Mouse (Mus musculus) small intestine, adult 2 months (tissue): Measurements from ENCODE around the gene Dapk1. TPM values are rescaled to one million over a fixed set of nuclear protein-coding genes. Genes with fewer than 3 reads are reported as not detected.

ENCODE experiments used
- H3K27ac ChIP-seq: fragments of 200-500 bp; 2 replicates; pipeline ENCODE4 v1.5.1; 2012; ENCODE audit warnings: low read depth, low read length, control low read depth, inconsistent platforms; ENCODE audit not compliant: insufficient read depth
- H3K27me3 ChIP-seq: fragments of 200-500 bp; 2 replicates; pipeline ENCODE4 v1.6.1; 2012; ENCODE audit warnings: mild to moderate bottlenecking, moderate library complexity, low read length, inconsistent platforms; ENCODE audit not compliant: control insufficient read depth, insufficient read depth
- H3K36me3 ChIP-seq: fragments of 200-500 bp; 2 replicates; pipeline ENCODE4 v1.6.1; 2012; ENCODE audit warnings: mild to moderate bottlenecking, low read length, control low read depth, inconsistent platforms; ENCODE audit not compliant: control insufficient read depth, insufficient read depth
- H3K4me1 ChIP-seq: fragments of 200-500 bp; 2 replicates; pipeline ENCODE4 v1.6.1; 2012; ENCODE audit warnings: low read length, inconsistent platforms, mixed read lengths; ENCODE audit not compliant: control insufficient read depth, insufficient read depth, insufficient read length
- H3K4me3 ChIP-seq: fragments of 200-500 bp; 2 replicates; pipeline ENCODE4 v1.5.1; 2012; ENCODE audit warnings: low read depth, mild to moderate bottlenecking, control low read depth, inconsistent platforms, low read length, moderate library complexity
- CTCF ChIP-seq: fragments of 200-500 bp; IDR thresholded peaks from 2 replicates; pipeline ENCODE4 v1.5.1; 2012; ENCODE audit warnings: low read depth, mild to moderate bottlenecking, control low read depth, inconsistent platforms, low read length, moderate library complexity, mixed read lengths; ENCODE audit not compliant: insufficient replicate concordance, insufficient read length; ENCODE audit errors: extremely low read depth
- POLR2A ChIP-seq: fragments of 200-500 bp; IDR thresholded peaks from 2 replicates; pipeline ENCODE4 v1.6.1; 2012; ENCODE audit warnings: low read depth, mild to moderate bottlenecking, control low read depth, inconsistent platforms, low read length, moderate library complexity
- WGBS: fragments of 180-500 bp; shearing (Covaris S2); methylation state at CpG from one replicate; pipeline ENCODE4 v1.1.7; 2018; 5-methylcytosine and 5-hydroxymethylcytosine counted together
- polyA plus RNA-seq: library from polyadenylated mRNA; depleted of rRNA; stranded (reverse); fragments of >200 nt; gene quantifications from 2 replicates; pipeline ENCODE4 v1.2.3, GENCODE M21; 2012

Gene Dapk1
- polyA plus RNA-seq, 1 experiment, result 12.9 TPM

DNA sequence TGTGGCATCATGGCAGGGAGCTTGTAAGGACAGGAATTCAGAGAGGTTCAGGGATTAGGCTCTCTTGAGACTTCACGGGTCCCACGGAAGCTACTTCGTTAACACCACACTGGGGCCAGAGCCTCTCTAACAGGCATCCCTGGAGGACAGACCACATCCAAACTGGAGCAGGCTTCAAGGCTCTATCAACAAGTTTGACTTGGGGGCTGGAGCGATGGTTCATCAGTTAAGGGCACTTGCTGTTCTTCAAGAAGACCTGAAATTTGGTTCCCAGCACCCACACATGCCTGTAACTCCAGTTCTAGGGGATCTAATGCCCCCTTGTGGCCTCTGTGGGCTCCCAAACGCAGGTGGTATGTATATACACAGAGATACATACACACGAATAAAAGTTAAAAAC, 151.5 kb downstream of the Dapk1 start:
- H3K4me1 ChIP-seq, result no peaks in the 10 kb centered on the region
- TF ChIP-seq CTCF (no peak), POLR2A (no peak)
- no peaks in the 10 kb centered on the region for H3K27me3 ChIP-seq
- 98% methylated on average over 6 of the region's 6 CpGs for WGBS
- no peak overlapping the region for H3K4me3 ChIP-seq
- H3K36me3 ChIP-seq, result no peaks in the 10 kb centered on the region
- H3K27ac ChIP-seq, result no peak overlapping the region

DNA sequence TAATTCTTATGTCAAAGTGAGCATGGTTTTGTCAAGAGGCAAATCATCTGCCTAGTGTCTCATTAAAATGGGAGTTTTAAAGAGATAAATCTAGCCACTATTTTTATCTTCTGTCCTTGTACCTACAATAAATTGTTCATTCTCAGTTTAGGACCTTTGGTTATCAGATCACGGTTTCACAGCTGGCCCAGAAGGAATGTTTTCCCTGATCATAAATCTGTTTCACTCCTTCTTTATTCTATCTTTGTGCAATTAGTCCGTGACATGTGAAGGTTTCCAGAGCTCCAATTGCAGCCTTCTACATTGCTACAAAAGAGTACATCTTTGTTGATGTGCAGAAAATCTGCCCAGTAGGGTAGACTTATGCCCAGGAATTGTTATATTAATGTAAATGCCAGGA, 153.5 kb downstream of the Dapk1 start:
- 28% methylated on average over 2 of the region's 2 CpGs for WGBS
- Histone ChIP-seq H3K4me1 (no peaks in the 10 kb centered on the region), H3K27ac (no peak overlapping the region), H3K4me3 (no peak overlapping the region), H3K36me3 (no peaks in the 10 kb centered on the region), H3K27me3 (no peaks in the 10 kb centered on the region)
- TF ChIP-seq POLR2A, result no peak
- TF ChIP-seq CTCF, result no peak

DNA sequence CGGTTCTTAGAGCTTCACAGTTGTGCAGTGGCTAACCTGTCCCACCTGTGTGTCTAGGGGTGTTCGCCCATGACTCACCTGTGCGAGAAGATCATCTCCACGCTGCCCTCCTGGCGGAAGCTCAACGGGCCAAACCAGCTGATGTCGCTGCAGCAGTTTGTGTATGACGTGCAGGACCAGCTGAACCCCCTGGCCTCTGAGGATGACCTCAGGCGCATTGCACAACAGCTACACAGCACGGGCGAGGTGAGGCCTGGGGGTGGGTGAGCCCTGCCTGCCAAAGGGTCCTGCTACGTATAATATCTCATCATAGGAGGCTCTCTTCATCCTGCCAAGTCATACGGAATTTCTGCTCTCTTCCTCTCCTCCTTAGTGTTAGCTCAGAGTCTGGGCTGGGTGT, 155.5 kb downstream of the Dapk1 start:
- H3K27me3 ChIP-seq, result no peaks in the 10 kb centered on the region
- no peak overlapping the region for H3K4me3 ChIP-seq
- no peaks in the 10 kb centered on the region for H3K4me1 ChIP-seq
- no peak for TF ChIP-seq POLR2A
- TF ChIP-seq CTCF, result no peak
- H3K27ac ChIP-seq, result no peak overlapping the region
- WGBS, result 74% methylated on average over 13 of the region's 13 CpGs
- no peaks in the 10 kb centered on the region for H3K36me3 ChIP-seq

DNA sequence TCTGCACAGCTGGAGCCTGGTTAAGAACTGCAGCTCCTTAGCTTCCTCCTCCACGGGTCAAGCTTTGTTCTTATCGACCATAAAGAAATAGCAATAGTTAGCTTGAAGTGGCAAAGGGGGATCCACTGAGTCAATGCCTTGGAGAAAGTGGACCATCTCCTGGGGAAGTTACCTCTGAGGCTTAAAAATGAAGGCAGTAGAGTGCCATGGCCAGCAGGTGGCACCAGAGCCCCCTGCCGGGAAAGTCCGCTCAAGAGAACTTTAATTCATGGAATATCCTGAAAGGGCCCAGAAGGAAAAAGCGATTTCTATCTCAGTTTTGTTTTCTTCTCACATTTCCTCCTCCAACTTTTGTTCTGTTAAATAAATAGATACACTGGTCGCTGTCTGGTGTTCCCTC, 157.4 kb downstream of the Dapk1 start:
- Histone ChIP-seq H3K36me3 (no peaks in the 10 kb centered on the region), H3K27ac (no peak overlapping the region), H3K4me3 (no peak overlapping the region), H3K27me3 (no peaks in the 10 kb centered on the region), H3K4me1 (no peaks in the 10 kb centered on the region)
- TF ChIP-seq POLR2A, result no peak
- TF ChIP-seq CTCF, result peak; percentile 87; the same call in 1 of the 2 replicates
- 25% methylated on average over 6 of the region's 6 CpGs for WGBS

DNA sequence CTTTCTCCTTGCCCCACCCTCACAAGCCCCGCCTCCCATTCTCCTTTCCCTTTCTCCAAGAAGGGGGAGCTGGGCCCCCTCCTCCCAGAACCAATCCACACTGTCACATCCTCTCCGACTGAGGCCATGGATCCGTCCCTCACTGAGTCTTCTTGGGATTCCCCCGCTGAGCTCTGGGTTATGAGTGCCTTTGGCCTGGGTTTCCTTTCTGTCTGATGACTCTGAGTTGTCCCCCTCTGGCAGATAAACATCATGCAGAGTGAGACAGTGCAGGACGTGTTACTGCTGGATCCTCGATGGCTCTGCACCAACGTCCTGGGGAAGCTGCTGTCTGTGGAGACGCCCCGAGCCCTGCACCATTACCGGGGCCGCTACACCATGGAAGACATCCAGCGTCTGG, 158.6 kb downstream of the Dapk1 start:
- TF ChIP-seq CTCF (no peak), POLR2A (no peak)
- no peak overlapping the region for H3K27ac ChIP-seq

DNA sequence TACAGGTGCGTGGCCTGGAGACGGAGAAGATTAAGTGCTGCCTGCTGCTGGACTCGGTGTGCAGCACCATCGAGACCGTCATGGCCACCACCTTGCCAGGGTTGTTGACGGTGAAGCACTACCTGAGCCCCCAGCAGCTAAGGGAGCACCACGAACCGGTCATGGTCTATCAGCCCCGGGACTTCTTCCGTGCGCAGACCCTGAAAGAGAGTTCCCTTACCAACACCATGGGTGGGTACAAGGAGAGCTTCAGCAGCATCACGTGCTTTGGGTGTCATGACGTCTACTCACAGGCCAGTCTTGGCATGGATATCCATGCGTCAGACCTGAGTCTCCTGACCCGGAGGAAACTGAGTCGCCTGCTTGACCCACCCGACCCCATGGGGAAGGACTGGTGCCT, 159.4 kb downstream of the Dapk1 start:
- WGBS, result 92% methylated on average over 17 of the region's 17 CpGs
- Histone ChIP-seq H3K27ac (no peak overlapping the region), H3K27me3 (no peaks in the 10 kb centered on the region), H3K36me3 (no peaks in the 10 kb centered on the region), H3K4me1 (no peaks in the 10 kb centered on the region), H3K4me3 (no peak overlapping the region)
- TF ChIP-seq CTCF (no peak), POLR2A (no peak)

More for the DNA sequence above, 158.6 kb downstream of the Dapk1 start:
- no peaks in the 10 kb centered on the region for H3K27me3 ChIP-seq
- WGBS, result 92% methylated on average over 12 of the region's 12 CpGs
- no peaks in the 10 kb centered on the region for H3K36me3 ChIP-seq
- H3K4me1 ChIP-seq, result no peaks in the 10 kb centered on the region
- no peak overlapping the region for H3K4me3 ChIP-seq

DNA sequence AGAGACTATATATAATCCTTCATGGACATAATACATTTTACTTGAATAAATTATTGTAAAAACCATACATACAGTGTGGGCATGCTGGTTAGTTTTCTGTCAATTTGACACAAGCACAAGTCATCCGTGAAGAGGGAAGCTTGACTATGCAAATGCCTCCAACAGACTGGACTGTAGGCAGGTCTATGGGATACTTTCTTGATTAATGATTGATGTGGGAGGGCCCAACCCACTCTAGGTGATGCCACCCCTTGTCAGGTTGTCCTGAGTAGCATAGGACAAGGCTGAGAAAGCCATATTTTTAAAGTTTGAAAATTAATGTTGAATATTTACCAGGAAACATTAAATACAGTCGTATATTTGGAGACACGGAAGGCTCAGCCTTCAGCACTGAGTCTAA, 178.8 kb downstream of the Dapk1 start:
- WGBS, result 68% methylated on average over 3 of the region's 3 CpGs
- no peaks in the 10 kb centered on the region for H3K36me3 ChIP-seq
- no peak overlapping the region for H3K27ac ChIP-seq
- H3K4me1 ChIP-seq, result no peaks in the 10 kb centered on the region
- H3K27me3 ChIP-seq, result no peaks in the 10 kb centered on the region
- TF ChIP-seq CTCF, result no peak
- TF ChIP-seq POLR2A, result no peak
- H3K4me3 ChIP-seq, result no peak overlapping the region

DNA sequence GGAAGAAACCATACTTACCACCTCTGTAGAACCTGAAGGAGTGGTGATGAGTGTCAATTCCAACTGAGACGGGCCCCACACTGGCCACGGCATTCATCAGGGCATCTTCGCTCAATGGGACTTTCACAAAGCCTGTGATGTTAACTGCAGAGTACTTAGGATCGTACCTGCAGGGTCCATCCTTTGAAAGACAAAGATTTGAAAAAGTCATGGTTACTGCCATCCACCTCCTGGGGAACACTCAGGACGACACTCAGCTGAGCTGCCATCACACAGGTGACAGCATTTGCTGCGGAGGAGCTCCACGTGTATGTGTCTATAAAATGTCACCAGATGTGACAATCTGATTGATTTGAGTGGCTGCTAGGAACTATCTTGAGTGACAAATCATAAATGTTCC, 181.6 kb downstream of the Dapk1 start:
- 84% methylated on average over 7 of the region's 7 CpGs for WGBS

More for the DNA sequence above, 181.6 kb downstream of the Dapk1 start:
- Histone ChIP-seq H3K36me3 (no peaks in the 10 kb centered on the region), H3K4me1 (no peaks in the 10 kb centered on the region), H3K27me3 (no peaks in the 10 kb centered on the region), H3K4me3 (no peak overlapping the region), H3K27ac (no peak overlapping the region)
- TF ChIP-seq POLR2A (no peak), CTCF (no peak)
